Mouse (Mus musculus) cerebellum, adult 9-10 months (tissue): ENCODE measurements around the gene Tecta.
A peak's percentile ranks its signal among the peaks of the same experiment; 100 is the strongest.

Experiments used
- DNase-seq: peaks from one replicate; pipeline ENCODE4 v3.0.0; 2022

Gene Tecta

DNA sequence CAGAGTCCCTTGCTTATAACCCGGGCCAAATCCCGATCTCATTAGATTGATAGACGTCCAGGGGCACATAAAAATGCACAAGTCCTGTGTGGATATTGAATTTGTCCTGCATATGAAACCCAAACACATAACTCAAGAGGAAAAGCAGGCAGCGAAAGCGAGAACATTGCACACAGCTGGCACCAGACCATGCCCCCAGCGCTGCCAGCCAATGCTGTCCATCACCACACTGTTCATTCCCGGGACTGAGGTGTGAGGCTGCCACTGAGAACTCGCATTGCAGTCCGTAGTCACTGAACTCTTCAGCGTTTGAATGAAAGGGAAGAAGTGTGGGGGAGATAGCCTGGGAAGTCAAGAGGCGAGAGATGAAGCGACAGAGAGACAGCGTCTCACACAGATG, 14.1 kb downstream of the Tecta start:
- no peak for DNase-seq

DNA sequence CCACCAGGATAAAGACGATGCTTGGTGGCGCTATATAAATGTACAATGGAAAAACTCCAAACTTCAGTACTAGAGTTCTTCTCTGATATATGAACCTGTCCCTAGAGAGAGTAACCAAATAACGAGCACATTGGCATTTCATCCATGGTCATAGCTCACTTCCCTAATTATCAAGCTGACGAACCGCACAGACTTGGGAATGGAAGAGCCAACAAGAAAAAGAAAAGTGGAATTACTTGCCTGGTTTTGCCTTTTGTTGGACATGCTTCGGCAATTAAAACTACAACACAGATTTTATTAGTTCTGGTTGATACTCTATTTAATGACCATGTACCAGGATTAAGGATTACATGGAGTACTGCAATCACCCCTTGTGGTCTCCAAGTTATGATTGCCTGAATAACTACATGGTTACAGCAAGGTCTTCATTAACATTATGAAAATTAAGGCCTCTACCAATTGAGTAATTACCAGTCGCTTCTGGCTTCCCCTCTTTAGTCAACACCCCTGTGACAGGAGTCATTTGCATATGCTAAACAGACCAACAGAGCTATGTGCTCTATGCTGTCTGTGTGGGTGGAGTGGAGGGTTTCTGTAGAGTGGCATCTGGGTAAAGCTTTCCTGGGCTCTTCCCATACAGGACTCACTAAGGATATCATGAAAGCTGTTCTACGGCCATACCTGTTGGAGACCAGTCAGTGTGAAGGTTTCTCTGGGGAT, 16.9 kb downstream of the Tecta start:
- no peak for DNase-seq

DNA sequence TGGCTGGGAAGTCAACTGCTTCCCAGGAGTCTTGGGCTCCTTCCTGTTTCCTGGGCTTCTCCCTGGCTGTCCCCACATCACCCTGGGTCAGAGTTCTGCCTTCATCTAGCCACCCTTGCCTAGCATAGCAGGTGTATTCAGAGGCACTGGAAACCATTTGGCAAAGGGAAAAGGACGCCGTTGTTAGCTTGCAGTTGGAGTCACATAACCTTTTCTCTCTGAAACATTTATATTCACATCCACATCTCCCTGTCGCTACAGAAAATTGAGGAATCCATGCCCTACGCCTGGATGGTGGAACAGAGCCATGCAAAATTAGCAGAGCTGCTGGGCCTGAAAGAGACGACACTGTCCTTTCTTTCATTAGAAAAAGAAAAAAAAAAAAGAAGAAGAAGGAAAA, 17.7 kb downstream of the Tecta start:
- DNase-seq = peak; percentile 4

- DNase-seq = no peak
Measured at GRCm38 (mm10) chr9:42378071-42378470, 21.7 kb downstream of the Tecta start.

DNA sequence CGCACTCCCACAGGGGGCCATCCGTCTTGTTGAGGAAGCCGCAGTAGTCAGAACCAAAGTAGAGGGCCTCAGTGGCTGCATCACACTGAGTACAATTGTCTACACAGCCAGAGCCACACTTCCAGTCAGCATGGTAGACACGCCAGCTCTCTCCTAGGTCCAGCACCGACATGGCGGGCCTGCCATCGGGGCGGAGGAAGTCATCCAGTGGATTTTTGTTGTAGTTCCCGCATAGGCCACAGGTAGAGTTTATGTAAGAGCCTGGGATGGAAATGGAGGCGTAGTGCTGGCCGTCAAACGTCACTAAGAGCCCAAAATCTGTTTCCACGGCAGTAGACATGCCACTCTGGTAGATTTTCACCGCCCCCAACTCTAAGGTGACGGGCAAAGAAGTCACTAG, 22.1 kb downstream of the Tecta start:
- DNase-seq = no peak

- no peak for DNase-seq
Measured at GRCm38 (mm10) chr9:42371670-42372368, 27.9 kb downstream of the Tecta start.

DNA sequence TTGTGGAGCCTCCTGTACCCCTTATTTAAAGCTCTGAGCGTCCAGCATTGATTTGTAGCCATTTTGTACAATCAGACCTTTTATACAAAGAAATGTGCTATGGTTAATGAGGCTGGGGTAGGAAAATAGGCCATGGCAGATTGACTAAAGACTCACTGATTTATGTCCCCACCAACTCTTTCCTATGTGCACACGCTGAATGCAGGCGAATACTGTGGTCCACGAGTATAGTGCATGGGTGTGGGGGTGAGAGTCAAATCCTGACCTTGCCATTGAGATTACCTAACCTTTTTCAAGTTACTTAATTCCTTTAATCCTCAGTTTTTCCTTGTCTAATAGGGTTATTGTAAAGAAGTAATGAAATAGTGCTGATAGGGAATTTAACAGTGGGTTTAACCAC, 42.1 kb downstream of the Tecta start:
- no peak for DNase-seq

GRCm38 (mm10) chr9:42354871-42355270, 44.9 kb downstream of the Tecta start:
- no peak for DNase-seq

DNA sequence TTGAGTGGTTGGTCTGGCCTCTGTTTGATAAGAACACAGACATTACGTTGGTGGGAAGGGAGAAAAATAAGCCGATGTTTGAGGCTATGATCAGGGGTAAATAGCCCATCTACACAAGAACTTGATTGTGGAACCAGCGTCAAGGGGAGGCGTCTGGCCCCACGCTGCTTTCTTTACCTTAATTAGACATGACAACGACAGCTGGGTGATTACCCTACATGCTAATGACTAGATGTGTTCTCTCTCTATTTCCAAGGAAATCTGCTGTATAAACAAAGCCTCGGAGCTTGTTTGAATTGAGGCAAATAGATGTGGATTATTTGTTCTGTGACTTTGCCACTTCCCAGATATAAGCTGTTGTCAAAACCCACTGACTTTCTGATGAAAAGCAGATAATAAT, 49.9 kb downstream of the Tecta start:
- no peak for DNase-seq

GRCm38 (mm10) chr9:42346297-42346696, 53.4 kb downstream of the Tecta start:
- no peak for DNase-seq

GRCm38 (mm10) chr9:42339151-42339550, 60.6 kb downstream of the Tecta start:
- DNase-seq = no peak

DNA sequence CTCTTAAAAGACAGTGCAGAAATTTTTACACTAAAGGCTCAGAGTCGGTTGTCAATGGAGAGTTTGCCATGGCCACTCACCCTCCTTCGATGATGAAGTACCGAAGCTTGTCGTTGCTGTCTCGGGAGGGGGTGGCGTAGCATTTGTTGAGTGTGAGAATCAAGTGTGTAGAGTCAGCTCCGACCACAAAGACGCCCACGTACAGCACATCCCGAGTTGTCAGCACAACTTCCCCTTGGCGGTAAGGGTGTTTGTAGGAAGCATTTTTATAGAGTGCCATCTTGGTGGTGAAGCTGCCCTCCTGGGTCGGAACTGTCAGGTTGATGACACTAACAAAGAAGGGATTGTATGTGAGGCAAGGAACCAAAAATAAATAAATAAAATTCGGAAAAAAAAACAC, 62.7 kb downstream of the Tecta start:
- no peak for DNase-seq

GRCm38 (mm10) chr9:42336575-42336974, 63.2 kb downstream of the Tecta start:
- no peak for DNase-seq

DNA sequence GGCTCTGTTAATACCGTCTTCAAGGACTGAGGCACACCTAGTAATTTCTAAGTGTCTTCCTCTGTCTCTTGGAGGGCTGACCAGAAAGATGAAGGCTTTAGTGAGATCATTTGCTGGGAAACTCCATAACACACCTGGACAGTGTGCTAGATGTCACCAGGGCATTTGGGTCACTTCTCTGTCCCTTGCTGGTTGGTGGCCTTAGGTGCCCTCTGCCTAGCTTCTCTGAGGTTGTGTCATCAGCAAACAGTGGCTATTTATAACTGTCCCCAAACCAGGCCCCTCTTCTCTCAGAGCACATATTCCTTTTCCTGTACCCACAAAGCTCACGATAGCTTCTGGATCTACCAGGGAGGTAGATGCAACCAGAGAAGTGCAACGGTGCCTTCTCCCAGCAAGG, 64.8 kb downstream of the Tecta start:
- DNase-seq = no peak

DNA sequence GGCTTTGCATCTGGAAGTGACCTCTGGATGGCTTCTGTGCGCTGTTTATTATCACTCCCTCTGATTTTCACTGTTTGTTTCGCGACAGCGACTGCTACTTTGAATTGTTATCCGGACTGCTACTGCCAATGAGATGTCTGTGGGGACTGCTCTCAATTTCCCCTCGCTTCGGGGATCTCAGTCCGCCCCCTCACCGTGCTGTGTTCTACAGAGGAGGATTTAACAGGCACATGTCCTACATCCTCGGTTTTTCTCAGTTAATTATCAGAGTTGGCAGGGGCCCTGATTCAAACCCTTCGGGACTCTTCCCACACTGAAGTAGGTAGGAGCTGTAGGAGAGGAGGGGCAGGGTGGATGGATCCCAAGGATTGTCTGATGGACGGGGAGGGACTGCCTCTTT, 67.0 kb downstream of the Tecta start:
- no peak for DNase-seq

GRCm38 (mm10) chr9:42331341-42331740, 68.4 kb downstream of the Tecta start:
- no peak for DNase-seq

DNA sequence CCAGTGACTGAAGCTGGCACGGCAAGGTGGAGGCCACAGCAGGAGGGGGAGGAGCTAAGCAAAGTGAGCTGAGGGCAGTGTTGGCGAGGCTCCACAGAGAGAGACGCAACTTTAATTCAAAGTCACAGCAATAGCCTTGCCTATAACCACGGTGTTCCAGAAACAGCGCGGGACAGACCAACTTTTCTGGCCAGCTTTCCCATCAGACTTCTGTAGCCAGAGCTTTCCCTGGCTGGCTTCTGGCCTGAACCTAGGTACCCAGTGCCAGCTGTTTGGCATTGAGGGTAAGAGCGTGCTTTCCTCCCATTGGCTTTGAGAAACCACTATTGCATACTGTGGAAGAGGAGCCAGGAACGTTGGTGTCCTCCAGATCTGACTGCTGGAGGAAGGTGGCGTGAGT, 70.0 kb downstream of the Tecta start:
- no peak for DNase-seq

- peak; percentile 70 for DNase-seq
Measured at GRCm38 (mm10) chr9:42326688-42327440, 72.9 kb downstream of the Tecta start.

DNA sequence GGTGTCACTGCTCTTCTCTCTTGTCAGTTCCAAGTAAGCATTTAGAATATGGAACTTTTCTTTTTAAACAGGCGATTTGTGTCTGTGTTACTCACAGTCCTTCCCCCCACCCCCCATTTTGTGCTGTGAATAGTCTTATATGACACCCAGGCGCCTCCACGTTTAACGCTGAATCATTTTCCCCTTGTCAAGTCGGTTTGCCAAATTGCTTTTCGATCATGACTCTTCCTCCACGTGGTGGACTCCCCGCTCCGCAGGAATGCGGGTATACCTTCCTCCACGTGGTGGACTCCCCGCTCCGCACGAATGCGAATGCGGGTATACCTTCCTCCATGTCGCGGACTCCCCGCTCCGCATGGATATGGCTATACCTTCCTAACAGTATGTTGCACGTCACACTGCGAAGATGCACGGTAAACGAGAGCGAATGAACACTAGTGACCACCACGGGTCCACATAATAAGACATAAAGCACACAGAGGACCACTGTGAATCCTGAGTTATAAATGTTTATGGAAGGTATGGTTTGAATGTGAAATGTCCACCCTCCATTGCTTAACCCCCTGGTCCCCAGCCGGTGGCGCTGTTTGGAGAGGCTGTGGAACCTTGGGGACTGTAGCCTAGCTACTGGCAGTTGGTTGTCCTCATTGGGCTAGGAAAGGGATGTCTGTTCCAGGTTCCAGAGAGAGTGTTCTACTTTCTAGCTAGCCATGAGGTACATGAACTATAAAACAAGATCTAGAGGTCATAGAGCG, 74.9 kb downstream of the Tecta start:
- no peak for DNase-seq

DNA sequence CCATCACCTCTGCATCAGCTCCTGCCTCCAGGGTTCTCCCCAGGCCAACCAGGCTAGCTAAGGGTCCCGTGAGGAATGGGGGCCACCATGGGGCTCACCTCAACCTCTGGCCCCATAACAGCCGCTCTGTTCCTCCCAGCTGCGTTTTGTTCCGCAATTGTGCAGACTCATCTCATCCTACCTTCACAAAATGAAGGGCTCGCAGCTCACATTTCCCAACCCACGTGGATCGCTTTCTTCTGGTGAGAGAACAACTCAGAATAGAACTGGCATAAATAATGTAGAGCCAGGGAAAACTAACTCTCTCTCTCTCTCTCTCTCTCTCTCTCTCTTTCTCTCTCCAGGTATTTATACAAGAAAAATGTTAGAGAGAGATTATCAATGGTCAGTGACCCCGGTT, 76.5 kb downstream of the Tecta start:
- no peak for DNase-seq

DNA sequence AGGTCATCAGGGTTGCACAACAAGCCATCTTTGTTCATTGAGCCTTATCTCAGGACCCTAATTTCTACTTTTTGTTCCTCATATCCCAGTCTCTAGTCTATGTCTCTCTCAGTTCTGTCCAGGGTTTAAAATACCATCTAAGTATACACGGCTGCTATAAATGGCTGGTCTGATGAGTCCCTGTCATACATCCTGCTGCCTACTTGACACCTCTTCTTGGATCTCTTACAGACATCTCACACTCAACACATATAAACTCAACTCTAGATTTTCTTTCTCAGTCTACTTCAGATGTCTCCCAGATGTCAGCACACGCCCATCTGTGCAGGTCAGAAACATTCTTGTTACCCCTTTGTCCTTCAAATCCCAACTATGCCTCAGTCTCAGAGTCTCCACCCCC, 78.3 kb downstream of the Tecta start:
- no peak for DNase-seq

GRCm38 (mm10) chr9:42320616-42321015, 79.1 kb downstream of the Tecta start:
- DNase-seq = no peak

GRCm38 (mm10) chr9:42318455-42318987, 81.2 kb downstream of the Tecta start:
- no peak for DNase-seq
